Mouse (Mus musculus) gastrocnemius, postnatal 36 days (tissue): ENCODE measurements at regions not wholly inside any gene's neighbourhood (a gene's known extent, or its start where the extent isn't known, plus 50 kb on each side); places are given as distances from the start of the nearest gene placed in this dataset.

ENCODE experiments used
- DNase-seq, 2 experiments: peaks; one replicate each; pipeline ENCODE4 v3.0.0; 2022
- intact Hi-C: fragments of 180-260 bp; cut with DNase I; formaldehyde crosslinking; loops from one replicate; pipeline ENCODE4 v1.15.1; 2025

DNA sequence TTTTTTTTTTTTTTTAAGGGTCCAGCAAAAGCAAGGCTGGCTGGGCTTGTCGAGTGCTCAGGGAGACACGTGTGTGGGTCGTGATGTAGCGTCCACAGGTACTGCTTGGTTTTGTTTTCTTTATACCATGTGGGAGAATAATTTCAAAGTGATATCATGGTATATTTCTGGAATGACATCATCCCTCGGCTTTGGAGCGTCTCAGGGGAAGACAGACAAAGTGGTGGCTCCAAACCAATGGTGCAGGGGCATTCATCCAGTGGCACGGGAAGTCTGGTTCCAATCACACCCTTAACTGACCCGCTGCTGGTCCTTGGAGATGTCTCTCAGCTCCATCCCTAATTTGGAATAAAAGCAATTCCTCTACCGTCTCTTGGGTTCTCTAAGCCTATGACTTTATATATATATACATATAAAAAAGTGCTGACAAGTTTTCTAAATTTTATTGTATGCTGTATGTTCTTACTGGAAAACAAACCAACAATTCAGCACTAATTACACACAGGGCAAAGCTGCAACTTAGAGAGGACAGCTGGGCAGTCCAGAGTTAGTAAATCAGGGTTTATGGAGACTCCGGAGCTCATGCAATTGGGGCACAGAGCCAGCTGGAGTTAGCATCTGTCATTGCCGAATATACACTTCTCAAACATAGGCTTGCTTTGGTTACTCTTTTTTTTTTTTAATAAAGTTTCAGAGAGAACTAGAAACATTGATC, 115.3 kb downstream of the Evx1 start:
- intact Hi-C loops, result no loop called here

DNA sequence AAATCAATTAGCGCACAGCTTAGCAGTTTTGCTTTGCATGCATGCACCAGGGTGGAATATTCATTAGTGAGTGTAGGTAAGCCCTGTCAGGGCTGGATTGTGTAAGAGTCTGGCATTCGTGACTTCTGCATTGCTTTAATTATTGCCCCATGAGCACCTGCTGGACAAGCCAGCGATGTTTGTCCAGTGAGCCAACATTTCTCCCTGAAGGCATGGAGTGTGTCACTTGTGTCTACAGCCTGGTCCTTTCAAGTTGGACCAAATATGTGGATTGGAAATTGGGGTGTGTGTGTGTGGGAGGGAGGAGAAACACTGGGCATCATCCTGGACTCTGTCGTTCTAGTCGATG, 115.9 kb downstream of the Evx1 start:
- DNase-seq, result no peak
- intact Hi-C loops, result no loop called here

More for the DNA sequence above, 115.3 kb downstream of the Evx1 start:
- no peak for DNase-seq

DNA sequence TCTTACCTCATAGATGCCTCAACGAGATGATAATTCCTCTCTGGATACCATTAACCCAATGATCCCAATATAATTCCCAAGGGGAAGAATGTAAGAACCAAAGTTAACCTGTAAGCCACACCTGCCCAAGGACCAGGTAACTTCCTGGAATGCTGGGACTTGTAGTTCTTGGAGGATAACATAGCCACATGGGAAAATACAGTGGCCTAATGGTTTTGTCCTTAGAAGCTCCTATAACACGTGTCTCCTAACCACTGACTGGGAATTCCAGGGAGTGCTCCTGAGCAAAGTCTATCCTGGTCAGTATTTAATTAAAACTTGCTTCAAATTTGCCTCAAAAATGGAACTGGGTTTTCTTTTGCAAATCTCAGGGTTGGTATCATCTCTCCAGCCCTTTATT, 119.9 kb downstream of the Evx1 start:
- intact Hi-C loops, result no loop called here
- DNase-seq, result no peak

DNA sequence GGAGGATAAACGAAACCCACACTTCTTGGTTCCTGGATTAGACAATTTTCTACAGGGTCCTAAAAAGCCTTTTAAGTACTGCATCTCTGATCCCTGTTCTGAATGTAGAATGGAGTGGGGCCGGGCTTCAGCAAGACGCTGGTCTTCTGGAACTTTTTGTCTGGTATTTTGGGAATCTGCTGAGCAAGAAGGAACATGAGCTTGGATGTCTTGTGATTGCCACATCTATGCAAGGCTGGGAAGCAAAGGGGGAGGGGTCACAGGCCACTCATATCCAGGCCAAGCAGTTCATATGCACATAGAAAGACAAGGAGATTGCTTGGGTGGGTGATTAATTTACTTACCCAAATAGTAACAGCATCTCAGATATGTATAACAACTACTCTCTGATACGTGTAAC, 121.5 kb downstream of the Evx1 start:
- intact Hi-C loops, result no loop called here
- no peak for DNase-seq

DNA sequence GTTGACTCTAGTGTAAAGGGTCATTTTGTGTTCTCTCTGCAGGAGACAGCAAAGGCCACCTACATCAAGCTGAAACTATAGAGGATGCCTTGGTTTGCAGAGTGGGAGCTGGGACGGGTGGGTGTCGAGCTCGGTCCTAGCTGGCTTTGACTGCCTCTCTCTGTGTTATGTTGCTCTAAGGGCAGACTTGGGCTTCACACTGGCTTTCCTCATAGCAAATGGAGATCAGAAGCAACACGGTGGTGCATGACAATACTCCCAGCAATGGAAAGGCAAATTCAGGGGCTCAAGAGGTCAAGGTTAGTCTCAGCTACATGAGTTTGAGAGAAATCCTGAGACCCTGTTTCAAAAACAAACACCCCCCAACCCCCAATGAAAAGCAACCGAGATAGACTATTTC, 122.1 kb downstream of the Evx1 start:
- intact Hi-C loops, result no loop called here
- no peak for DNase-seq

DNA sequence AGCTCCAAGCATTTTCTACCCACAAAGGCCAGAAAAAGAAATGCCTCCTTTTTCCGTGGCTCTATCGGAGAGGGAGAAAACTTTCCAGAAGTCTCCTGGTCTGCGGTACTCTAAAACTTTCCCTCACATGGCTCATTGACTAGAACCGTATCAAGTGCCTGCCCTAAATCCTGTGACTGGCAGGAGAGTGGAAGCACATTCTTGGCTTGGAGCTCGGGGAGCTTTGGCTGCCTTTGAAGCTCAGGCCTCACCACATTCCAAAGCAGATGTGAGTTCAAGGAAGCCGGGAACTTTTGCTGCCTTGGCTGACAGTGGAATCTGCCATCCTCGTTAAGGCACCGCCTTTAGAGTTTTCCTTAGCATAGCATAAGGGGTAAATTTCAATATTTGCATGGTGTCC, 125.1 kb downstream of the Evx1 start:
- intact Hi-C loops, result no loop called here

DNA sequence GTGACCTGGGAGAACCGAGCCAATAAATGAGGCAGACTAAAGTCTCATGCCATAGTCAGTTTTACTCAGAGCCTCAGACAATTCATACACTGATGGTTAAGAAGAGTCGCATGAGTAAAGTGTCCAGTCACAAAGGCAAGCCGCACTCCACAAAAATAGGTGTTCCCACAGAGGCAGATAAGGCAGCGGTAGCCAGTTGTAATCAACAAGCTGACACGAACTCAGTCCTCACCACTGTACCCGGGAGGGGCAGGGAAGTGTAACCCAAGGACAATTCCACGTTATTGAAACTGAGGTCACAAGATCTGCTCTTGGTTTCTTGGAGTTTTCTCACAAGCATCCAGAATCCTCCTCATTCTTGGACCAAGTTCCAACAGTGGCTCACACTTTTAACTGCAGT, 125.9 kb downstream of the Evx1 start:
- intact Hi-C loops, result no loop called here
- no peak for DNase-seq

More for the DNA sequence above, 125.1 kb downstream of the Evx1 start:
- peak in 1 of 2 experiments; percentile 21 for DNase-seq

DNA sequence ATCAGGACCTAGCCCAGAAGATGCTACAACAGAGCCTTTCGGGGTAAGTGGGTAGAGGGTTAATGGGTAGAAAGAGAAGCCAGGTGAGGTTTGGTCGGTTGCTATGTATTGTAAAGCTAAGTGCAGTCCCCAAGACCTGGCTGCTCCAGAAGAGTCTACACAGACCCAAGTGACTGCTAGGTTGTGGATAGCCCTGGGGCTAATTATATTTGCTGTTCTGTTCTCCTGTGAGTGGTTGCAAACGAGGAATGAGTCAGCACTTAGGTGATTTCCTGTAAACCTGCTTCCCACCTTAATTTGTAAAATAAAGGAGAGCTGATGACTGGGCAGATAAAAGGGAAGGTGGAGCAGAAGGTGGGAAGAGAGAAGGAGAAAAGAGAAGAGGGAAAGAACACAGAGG, 126.9 kb downstream of the Evx1 start:
- no peak for DNase-seq
- intact Hi-C loops, result no loop called here

DNA sequence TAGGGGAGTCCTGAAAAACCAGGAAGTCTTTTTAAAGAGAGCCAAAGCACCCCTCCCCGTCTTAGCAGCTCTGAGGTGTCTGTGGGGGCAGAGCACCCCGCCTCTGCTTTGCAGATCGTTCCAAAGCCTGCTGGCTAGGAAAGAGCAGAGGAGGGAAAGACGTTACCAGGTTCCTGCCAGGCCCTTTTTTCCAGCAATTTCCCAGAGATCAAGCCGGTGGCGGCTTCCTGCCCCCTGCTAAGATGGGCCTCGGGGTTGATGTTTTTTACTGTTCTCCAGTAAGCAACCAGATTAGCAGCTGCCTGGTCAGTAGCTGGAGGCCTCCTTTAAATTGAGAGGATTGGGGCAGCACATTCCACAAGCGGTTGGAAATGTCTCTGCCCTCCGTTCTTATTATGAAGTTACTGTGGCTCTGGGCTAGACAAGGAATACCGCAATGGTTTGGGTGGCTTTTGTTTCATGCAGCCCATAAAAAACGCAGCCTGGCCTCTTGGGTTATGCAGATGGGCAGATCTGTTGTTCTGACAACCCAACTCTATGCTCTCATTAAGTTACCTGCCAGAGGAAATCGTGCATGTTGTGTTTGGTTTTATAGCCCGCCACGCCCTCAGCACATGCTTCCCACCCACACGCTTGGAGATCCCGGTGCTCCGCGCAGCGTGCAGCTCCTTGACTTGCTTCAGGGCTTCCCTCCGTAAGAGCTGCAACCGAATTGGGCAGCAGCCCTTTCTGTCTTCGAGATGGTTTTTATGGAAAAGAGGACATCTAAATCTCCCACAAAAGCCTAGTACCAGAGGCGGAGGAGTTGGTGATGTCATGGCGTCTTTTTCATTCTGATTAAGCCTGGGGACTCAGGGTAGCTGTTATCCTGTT, 130.1 kb downstream of the Evx1 start:
- DNase-seq, result no peak
- intact Hi-C loops, result no loop called here

DNA sequence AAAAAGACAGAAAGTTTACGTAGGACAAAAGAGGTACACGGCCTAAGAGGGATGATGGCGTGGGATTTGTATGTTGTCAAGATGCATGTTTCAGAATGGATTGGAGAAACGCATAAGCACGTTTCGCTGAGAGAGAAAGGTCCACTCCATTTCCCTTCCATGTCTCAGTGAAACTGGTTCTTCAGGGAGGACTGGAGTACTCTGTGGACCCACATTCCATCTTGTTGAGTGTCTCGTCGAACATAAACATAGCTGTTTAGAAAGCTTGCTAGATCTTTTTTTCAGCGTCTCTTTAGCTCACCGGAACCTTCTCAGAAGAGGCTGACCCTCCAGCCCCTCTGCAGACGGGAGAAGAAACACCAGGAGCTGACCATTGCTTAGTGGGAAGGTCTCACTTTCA, 145.5 kb downstream of the Evx1 start:
- no peak for DNase-seq
- intact Hi-C loops, result no loop called here

DNA sequence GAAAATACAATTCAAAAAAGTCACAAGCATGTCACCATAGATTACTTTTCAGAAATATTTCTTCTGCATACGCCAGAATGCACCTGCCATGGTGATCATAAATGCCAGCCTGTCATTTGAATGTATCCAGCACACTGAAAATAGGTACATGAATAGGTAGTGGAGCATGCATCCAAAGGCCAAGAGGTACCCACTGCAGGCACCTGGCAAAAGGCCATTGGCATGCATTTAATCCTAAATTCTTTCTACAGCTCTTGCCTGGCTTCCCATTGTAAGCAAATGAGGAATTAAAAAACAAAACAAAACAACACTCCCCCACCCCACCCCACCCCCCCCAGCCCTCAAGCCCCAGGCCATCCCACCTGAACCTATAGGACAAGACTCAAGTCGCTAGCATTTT, 147.9 kb downstream of the Evx1 start:
- intact Hi-C loops, result no loop called here
- DNase-seq, result no peak

DNA sequence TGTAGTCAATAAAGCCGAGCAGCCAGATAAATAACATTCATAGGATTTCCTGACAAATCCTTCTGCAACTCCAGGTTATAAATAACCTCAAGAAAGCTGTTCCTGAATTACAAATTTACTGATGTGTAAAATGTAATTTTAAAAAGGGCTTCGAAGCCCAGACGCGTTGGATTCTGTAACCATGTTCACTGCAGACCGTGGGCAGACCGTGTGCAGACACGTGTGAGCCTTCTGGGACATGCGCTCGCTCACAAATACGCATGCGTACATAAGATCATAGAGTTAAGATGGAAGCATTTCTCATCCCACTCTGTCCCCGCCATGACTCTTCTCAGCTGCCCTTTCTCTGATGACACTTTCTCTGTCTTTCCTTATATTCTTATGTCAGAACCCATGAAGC, 150.1 kb downstream of the Evx1 start:
- DNase-seq, result no peak
- intact Hi-C loops, result no loop called here

DNA sequence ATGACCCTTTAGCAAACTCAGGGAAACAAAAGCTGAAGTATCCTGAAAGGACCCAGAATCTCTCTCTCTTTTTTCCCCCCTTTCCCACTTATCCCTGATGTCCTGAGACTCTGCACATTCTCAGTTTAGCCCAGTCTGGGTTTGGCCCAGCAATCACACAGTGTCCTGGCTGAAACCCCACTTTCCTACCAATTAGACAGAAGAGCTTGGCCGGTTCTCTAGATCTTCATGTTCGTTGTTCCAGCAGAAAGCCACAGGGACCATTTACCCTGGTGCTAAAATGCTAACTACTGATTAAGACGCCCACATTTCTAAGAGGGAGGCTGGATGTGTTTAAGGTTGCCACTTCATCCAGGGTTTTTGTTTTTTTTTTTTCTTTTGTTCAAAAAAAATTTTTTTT, 151.3 kb downstream of the Evx1 start:
- DNase-seq, result peak in 1 of 2 experiments; percentile 42
- intact Hi-C loops, result no loop called here

DNA sequence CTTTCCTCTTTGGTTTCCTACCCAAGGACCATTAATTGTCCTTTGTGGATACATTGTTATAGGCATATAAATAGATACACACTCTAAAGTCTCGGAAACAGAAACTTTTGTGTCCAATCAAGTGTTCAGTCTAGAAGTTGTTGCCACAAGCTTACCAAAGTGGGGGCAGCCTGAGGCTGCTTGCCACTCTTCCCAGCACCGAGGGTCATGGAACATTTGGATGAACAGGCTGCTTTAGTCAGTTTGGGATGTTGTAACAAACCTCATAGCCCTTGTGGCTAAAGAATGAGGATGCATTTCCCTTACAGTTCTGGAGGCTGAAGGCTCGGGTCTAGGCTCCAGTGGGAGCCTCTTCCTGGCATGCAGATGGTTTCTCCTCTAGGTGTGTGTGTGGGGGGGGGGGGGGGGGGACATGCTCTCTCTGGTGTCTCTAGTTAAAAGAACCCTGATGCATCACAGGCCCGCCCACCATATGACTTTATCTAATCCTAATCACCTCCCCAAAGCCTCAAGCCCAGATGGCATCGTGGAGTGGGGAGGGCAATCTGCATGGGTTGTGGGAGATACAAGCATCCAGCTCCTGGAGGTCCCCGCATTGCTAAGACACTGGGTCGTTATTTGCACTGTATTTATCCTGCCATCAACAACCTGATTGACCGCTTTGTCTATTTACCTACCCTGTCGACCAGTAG, 152.7 kb downstream of the Evx1 start:
- intact Hi-C loops, result no loop called here
- DNase-seq, result no peak

DNA sequence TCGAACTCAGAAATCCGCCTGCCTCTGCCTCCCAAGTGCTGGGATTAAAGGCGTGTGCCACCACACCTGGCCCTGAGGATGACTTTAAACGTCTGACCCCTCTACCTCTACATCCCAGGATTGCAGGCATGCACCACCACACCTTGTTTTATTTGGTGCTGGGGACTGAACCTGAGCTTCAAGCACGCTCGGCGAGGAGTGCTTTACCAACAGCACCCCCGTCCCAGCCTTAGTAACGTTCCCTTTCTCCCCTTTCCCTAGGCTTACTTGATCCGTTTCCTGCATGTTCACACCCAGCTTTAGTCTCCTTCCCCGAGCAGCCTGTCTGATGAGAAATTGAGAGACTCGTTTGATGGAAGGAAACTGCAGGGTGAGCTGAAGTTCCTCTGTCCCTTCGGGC, 157.5 kb downstream of the Evx1 start:
- intact Hi-C loops, result no loop called here

DNA sequence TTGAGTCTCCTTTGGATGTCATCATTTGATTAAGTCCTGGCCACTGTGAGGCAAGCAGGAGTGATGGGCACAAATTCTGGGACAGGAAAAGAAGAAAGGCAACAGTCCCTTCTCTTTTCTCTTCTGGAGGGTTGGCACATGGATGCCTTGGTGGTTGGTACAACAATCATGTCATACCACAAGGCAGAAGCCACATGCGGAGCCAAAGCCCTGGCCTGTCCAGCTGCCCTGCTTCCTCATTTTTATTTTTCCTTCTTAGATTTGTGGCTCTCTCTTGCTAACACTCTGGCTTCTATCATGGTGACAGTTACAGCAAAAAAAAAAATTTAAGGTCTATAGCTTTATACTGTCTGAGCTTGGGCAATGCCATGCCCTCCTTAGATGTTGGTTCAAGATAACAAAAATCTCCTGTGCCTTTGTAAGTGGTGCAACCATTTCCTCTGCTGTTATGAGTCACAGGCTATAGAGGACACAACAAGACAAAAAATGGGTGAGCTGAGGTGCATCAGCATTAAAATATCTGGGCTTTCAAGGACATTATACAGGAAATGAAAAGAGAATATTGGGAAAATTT, 158.2 kb downstream of the Evx1 start:
- DNase-seq, result no peak
- intact Hi-C loops, result no loop called here

More for the DNA sequence above, 157.5 kb downstream of the Evx1 start:
- no peak for DNase-seq

DNA sequence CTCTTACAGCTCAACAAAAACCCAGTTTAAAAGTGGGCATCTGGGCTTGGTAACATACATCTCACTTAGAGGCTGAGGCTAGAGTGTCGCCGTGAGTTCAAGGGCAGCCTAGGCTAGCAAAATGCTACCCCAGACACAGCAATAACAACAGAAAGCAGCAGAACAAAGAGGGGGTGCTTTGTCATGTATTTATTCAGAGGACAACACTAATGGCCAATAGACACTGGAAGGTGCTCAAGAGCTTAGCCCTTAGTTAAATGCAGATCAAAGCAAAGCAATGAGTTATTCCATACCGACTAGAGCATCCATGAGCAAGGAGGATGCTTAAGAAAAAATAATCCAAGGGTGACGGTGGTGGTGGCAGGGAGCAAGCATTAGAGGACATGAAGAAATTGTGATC, 158.7 kb downstream of the Evx1 start:
- intact Hi-C loops, result no loop called here
- DNase-seq, result no peak

DNA sequence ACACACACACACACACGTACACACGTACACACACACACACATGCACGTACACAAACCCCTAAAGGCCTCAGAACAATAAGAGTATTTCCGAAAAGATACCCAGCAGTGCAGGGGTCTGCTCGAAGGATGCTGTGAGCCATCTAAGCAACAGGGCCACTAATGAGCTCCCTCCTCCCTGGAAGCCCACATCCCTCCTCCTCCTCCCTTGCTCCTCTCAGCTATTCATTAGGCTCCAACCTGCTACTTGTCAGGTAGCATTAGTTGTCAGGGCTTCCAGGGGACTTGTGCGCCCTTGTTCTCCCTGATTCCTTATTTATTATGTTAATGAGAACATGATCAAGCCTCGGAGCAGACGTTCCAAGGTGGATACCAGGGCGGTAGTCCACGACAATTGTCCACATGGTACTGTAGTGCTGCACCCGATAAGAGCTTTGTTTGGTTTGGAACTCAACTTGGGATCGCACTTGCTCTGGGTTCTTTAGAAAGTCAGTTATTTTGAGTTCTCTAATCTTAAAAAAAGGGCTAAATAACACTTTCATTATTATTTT, 159.8 kb downstream of the Evx1 start:
- intact Hi-C loops, result no loop called here

DNA sequence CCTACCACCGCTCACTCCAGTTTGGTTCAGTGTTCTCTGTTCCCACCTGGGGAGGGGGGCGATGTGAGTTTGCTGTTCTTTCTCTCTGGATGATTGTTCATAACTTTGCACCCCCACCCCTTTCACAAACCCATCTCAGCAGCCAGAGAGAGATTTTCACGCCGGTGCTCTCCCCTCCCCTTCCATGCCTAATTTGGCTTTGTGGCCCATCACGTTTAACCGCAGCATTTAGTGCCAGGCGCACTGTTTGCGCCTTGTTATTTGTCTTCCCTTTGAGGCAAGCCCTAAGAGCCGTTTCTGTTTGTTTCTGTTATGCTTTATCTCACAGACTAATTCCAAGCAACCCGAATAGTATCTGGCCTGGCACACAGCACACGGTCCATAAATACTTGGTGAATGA, 160.6 kb downstream of the Evx1 start:
- intact Hi-C loops, result no loop called here
- DNase-seq, result no peak

More for the DNA sequence above, 159.8 kb downstream of the Evx1 start:
- DNase-seq, result no peak

DNA sequence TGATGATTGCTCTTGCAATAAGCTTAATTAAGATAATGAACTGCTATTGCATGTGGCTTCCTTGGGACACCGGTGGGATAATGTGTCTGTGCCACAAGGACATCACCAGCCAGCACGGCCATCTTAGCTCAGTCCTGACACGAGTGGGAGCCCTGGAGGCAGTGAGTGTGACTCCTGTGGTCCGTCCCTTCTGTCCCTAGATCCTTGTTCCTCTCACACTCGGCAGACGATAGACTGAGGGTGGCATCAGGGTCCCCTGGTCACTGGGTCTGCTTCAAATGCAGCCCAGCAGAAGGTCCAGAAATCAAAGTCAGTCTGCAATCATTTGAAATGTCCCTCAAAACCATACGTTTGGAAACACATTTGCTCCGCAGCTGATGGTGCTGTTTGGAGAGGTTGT, 162.4 kb downstream of the Evx1 start:
- intact Hi-C loops, result no loop called here
- DNase-seq, result no peak

DNA sequence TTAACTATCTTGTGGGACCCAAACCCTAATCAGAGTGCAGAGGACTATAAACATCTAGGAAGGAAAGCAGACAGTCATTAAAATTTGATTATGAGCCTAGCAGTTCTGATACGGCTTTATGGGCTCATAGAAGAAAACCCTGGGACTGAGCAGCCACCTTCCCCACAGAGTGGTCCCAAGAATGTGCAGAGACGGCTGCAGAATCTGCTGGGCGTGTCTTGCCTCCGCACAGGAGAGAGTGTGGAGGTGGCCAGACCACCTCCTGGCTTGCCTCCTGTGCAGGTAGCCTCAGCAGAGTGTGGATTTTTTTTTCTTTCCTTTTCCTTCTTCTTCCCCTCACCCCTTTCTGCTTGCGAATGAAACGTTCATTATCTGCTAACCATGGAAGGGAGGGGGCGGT, 163.3 kb downstream of the Hibadh start:
- no peak for DNase-seq
- intact Hi-C loops, result no loop called here
